9 mouse cellular contexts compared by ENCODE assay signal in genomic region chr14:55093927-55094326, GRCm38 (mm10). TPM values are rescaled to one million over a fixed set of nuclear protein-coding genes. Genes with fewer than 3 reads are reported as not detected.
DNase-seq lines count a peak whose midpoint lies in the region; ATAC-seq and TF ChIP-seq lines count a peak whose summit lies in the region.
"Had no signal": no experiment of that assay in that cellular context is flagged by ENCODE, and none has a peak within 500 bp of the region (broad histone marks: within the 10 kb centered on the region; RNA-seq: fewer than 3 reads in every experiment).

No protein-coding gene starts in this region.

- peaks cover 7% of the 10 kb centered on the region for H3K79me2 ChIP-seq in MEL (ENCODE audit: control insufficient read depth, insufficient read depth, low read length, poor library complexity)

- H3K36me3 ChIP-seq in kidney, embryonic 16.5 days (ENCODE audit: insufficient read depth, low read length), result peaks cover 3% of the 10 kb centered on the region; the same call in 1 of the 2 replicates
- peaks cover 0 to 4% of the 10 kb centered on the region in 2 experiments; a peak in 1 of 4 replicates for H3K36me3 ChIP-seq in MEL (ENCODE audit: control insufficient read depth in 1 of 2, insufficient read depth in 2 of 2, low read length in 2 of 2)
- H3K36me3 ChIP-seq in hindbrain, embryonic 14.5 days (replicated peaks; ENCODE audit: control insufficient read depth, insufficient read depth), result no peaks in the 10 kb centered on the region
- 0 out of 2 replicates have a peak, but pooled peaks cover 4% of the 10 kb centered on the region for H3K36me3 ChIP-seq in midbrain, embryonic 13.5 days

- H3K4me2 ChIP-seq in kidney, embryonic 16.5 days (replicated peaks; ENCODE audit: low read depth, low read length), result peak overlapping the region; percentile 65
- peak overlapping the region; percentile 64; the same call in 1 of the 2 replicates for H3K4me2 ChIP-seq in hindbrain, embryonic 14.5 days (replicated peaks)
- peak overlapping the region; percentile 76 for H3K4me2 ChIP-seq in midbrain, embryonic 13.5 days (replicated peaks)

- H3K9me3 ChIP-seq in kidney, embryonic 16.5 days (ENCODE audit: low read length), result no peaks in the 10 kb centered on the region
- no peaks in the 10 kb centered on the region for H3K9me3 ChIP-seq in MEL (replicated peaks; ENCODE audit: insufficient read depth, low read length)
- no peaks in the 10 kb centered on the region for H3K9me3 ChIP-seq in hindbrain, embryonic 14.5 days (ENCODE audit: control insufficient read depth, low read length)
- no peaks in the 10 kb centered on the region for H3K9me3 ChIP-seq in midbrain, embryonic 13.5 days

- peaks cover 28% of the 10 kb centered on the region for H3K4me1 ChIP-seq in kidney, embryonic 16.5 days (ENCODE audit: insufficient read depth, low read length)
- peaks cover 0 to 12% of the 10 kb centered on the region in 2 experiments; a peak in 3 of 4 replicates for H3K4me1 ChIP-seq in MEL (ENCODE audit: control insufficient read depth in 1 of 2, insufficient read depth in 2 of 2, low read length in 2 of 2)
- H3K4me1 ChIP-seq in hindbrain, embryonic 14.5 days (replicated peaks; ENCODE audit: control insufficient read depth, insufficient read depth, low read length), result peaks cover 42% of the 10 kb centered on the region
- peaks cover 62% of the 10 kb centered on the region for H3K4me1 ChIP-seq in midbrain, embryonic 13.5 days (replicated peaks)
- peaks cover 25% of the 10 kb centered on the region for H3K4me1 ChIP-seq in cerebellum, adult 2 months (ENCODE audit: control insufficient read depth, insufficient read depth, low read length)

- no peak for ATAC-seq in kidney, embryonic 16.5 days (ENCODE audit: low FRiP score, low TSS enrichment)
- no peak for ATAC-seq in hindbrain, embryonic 14.5 days (ENCODE audit: low FRiP score)
- no peak for ATAC-seq in midbrain, embryonic 13.5 days

- no peak for TF ChIP-seq EP300 in MEL (IDR thresholded peaks at IDR 0.05; ENCODE audit: low read depth in 1 of 2, low read length in 2 of 2)

- H3K27ac ChIP-seq in kidney, embryonic 16.5 days (ENCODE audit: low read length), result no peak overlapping the region
- H3K27ac ChIP-seq in MEL (ENCODE audit: control insufficient read depth, low read depth, low read length), result no peak overlapping the region
- no peak overlapping the region for H3K27ac ChIP-seq in hindbrain, embryonic 14.5 days
- no peak overlapping the region for H3K27ac ChIP-seq in midbrain, embryonic 13.5 days
- H3K27ac ChIP-seq in cerebellum, adult 2 months (ENCODE audit: insufficient read depth, low read length), result no peak overlapping the region

- TF ChIP-seq RAD21 in MEL (IDR thresholded peaks at IDR 0.05; ENCODE audit: low read depth, low read length), result peak; percentile 43

- DNase-seq in kidney, postnatal 4 days, result no peak
- peak; percentile 82 for DNase-seq in MEL (ENCODE audit: low read depth, low spot score)
- no peak for DNase-seq in hindbrain, embryonic 14.5 days (ENCODE audit: low spot score)
- DNase-seq in ovary, postnatal 10 days (ENCODE audit: low spot score), result no peak
- no peak for DNase-seq in cerebellum, adult 2 months
- DNase-seq in natural killer cell, adult 2 months (ENCODE audit: low spot score in 2 of 2), result no peak
- DNase-seq: right cerebral cortex, postnatal 4 days had no signal

- no peak overlapping the region for H3K4me3 ChIP-seq in kidney, embryonic 16.5 days (ENCODE audit: low read length)
- H3K4me3 ChIP-seq in MEL (ENCODE audit: control insufficient read depth in 1 of 2, insufficient read depth in 1 of 2, low read depth in 2 of 2, low read length in 2 of 2), result peak overlapping the region; percentile 87 to 93
- no peak overlapping the region for H3K4me3 ChIP-seq in hindbrain, embryonic 14.5 days (replicated peaks; ENCODE audit: low read length)
- no peak overlapping the region for H3K4me3 ChIP-seq in midbrain, embryonic 13.5 days (replicated peaks)
- no peak overlapping the region for H3K4me3 ChIP-seq in cerebellum, adult 2 months (replicated peaks; ENCODE audit: insufficient read depth, low read depth, low read length)

- 45% methylated on average over 6 of the region's 6 CpGs for WGBS in kidney, embryonic 16.5 days
- WGBS in hindbrain, embryonic 14.5 days, result 44% methylated on average over 6 of the region's 6 CpGs
- WGBS in midbrain, embryonic 13.5 days, result 41% methylated on average over 6 of the region's 6 CpGs
- 49% methylated on average over 6 of the region's 6 CpGs for WGBS in cerebellum, adult 2 months

- H3K27me3 ChIP-seq in kidney, embryonic 16.5 days (ENCODE audit: insufficient read depth, low read length), result no peaks in the 10 kb centered on the region
- H3K27me3 ChIP-seq in MEL (ENCODE audit: control insufficient read depth in 1 of 2, insufficient read depth in 2 of 2, low read length in 2 of 2), result no peaks in the 10 kb centered on the region
- H3K27me3 ChIP-seq in hindbrain, embryonic 14.5 days (ENCODE audit: control insufficient read depth, insufficient read depth, low read length), result no peaks in the 10 kb centered on the region
- H3K27me3 ChIP-seq in midbrain, embryonic 13.5 days, result 0 out of 2 replicates have a peak, but pooled peaks cover 4% of the 10 kb centered on the region
- no peaks in the 10 kb centered on the region for H3K27me3 ChIP-seq in cerebellum, adult 2 months (ENCODE audit: control insufficient read depth, insufficient read depth, low read length)

- TF ChIP-seq CTCF in MEL (IDR thresholded peaks at IDR 0.05 in 2 of 3, conservative IDR thresholded peaks at IDR 0.05 in 1 of 3; ENCODE audit: control insufficient read depth in 1 of 3, insufficient read depth in 1 of 3, low read depth in 2 of 3, low read length in 3 of 3, poor library complexity in 1 of 3, severe bottlenecking in 1 of 3), result peak; percentile 41 to 72 (median 65)
- TF ChIP-seq CTCF in cerebellum, adult 2 months (IDR thresholded peaks at IDR 0.05; ENCODE audit: borderline replicate concordance, insufficient read depth, low read depth, low read length), result no peak

- no peak overlapping the region for H3K9ac ChIP-seq in kidney, embryonic 16.5 days (replicated peaks; ENCODE audit: low read length)
- H3K9ac ChIP-seq in MEL (ENCODE audit: control insufficient read depth, low read depth, low read length, poor library complexity, severe bottlenecking), result no peak overlapping the region
- no peak overlapping the region for H3K9ac ChIP-seq in hindbrain, embryonic 14.5 days
- no peak overlapping the region for H3K9ac ChIP-seq in midbrain, embryonic 13.5 days (replicated peaks)

- no peak for TF ChIP-seq POLR2A in MEL (IDR thresholded peaks at IDR 0.05; ENCODE audit: control insufficient read depth in 1 of 2, insufficient read depth in 1 of 2, low read depth in 1 of 2, low read length in 2 of 2, poor library complexity in 1 of 2)
- no peak for TF ChIP-seq POLR2A in cerebellum, adult 2 months (IDR thresholded peaks at IDR 0.05; ENCODE audit: borderline replicate concordance, insufficient read depth, low read length)

TF ChIP-seq in MEL, 35 proteins besides CTCF, POLR2A, EP300 and RAD21 (continues in another document):
- TF ChIP-seq MXI1 (IDR thresholded peaks at IDR 0.05; ENCODE audit: low read depth, low read length) (0 out of 2 replicates have a peak, but pooled peaks have one; percentile 28), SMC3 (IDR thresholded peaks at IDR 0.05; ENCODE audit: low read depth, low read length) (peak; percentile 28; the same call in 1 of the 2 replicates), RCOR1 (IDR thresholded peaks at IDR 0.05; ENCODE audit: low read depth, low read length) (no peak), HCFC1 (IDR thresholded peaks at IDR 0.05; ENCODE audit: low read depth, low read length) (peak; percentile 59; the same call in 1 of the 2 replicates), MYC (IDR thresholded peaks at IDR 0.05; ENCODE audit: low read depth, low read length) (no peak)

RNA-seq across cellular contexts. Expression of gene Thtpa, which starts 0.7 kb away (rescaled TPM):
- polyA plus RNA-seq in kidney, embryonic 16.5 days (2015; fragmentation: Nextera tagmentation; extraction: Ambion mirVana), result 27.1 and 28.9 TPM in 2 replicates
- 8.7 and 9.0 TPM in 2 replicates for total RNA-seq in MEL (2012; rRNA removed)
- 10 to 100 TPM in 1 of 2 experiments, not detected in 1; 13.2 TPM for polyA plus RNA-seq in MEL (2012; ENCODE audit: insufficient read depth in 1 of 2, insufficient read length in 2 of 2, low read depth in 1 of 2, low replicate concordance in 2 of 2, missing spikeins in 1 of 2)
- polyA plus RNA-seq in hindbrain, embryonic 14.5 days (2014; fragmentation: Nextera tagmentation; extraction: Ambion mirVana), result 30.4 and 30.7 TPM in 2 replicates
- 32.1 and 35.0 TPM in 2 replicates for polyA plus RNA-seq in midbrain, embryonic 13.5 days (2015; fragmentation: Nextera tagmentation; extraction: Ambion mirVana)
- polyA plus RNA-seq in cerebellum, adult 2 months (2012; rRNA removed), result 12.8 and 13.8 TPM in 2 replicates

RNA-seq across cellular contexts. Expression of gene Zfhx2, which starts 1.8 kb away (rescaled TPM):
- polyA plus RNA-seq in kidney, embryonic 16.5 days (2015; fragmentation: Nextera tagmentation; extraction: Ambion mirVana), result 4.3 and 6.0 TPM in 2 replicates
- 0.42 TPM in 2 replicates for total RNA-seq in MEL (2012; rRNA removed)
- 1 to 10 TPM in 1 of 2 experiments, not detected in 1; 3.2 TPM for polyA plus RNA-seq in MEL (2012; ENCODE audit: insufficient read depth in 1 of 2, insufficient read length in 2 of 2, low read depth in 1 of 2, low replicate concordance in 2 of 2, missing spikeins in 1 of 2)
- 17.8 and 21.5 TPM in 2 replicates for polyA plus RNA-seq in hindbrain, embryonic 14.5 days (2014; fragmentation: Nextera tagmentation; extraction: Ambion mirVana)
- polyA plus RNA-seq in midbrain, embryonic 13.5 days (2015; fragmentation: Nextera tagmentation; extraction: Ambion mirVana), result 35.5 and 39.9 TPM in 2 replicates
- 10.7 and 11.0 TPM in 2 replicates for polyA plus RNA-seq in cerebellum, adult 2 months (2012; rRNA removed)

RNA-seq across cellular contexts. Expression of gene Ap1g2, which starts 12.5 kb away (rescaled TPM):
- polyA plus RNA-seq in kidney, embryonic 16.5 days (2015; fragmentation: Nextera tagmentation; extraction: Ambion mirVana), result 23.2 and 23.3 TPM in 2 replicates
- total RNA-seq in MEL (2012; rRNA removed), result 12.5 and 12.6 TPM in 2 replicates
- 10 to 100 TPM in 1 of 2 experiments, not detected in 1; 47.9 TPM for polyA plus RNA-seq in MEL (2012; ENCODE audit: insufficient read depth in 1 of 2, insufficient read length in 2 of 2, low read depth in 1 of 2, low replicate concordance in 2 of 2, missing spikeins in 1 of 2)
- polyA plus RNA-seq in hindbrain, embryonic 14.5 days (2014; fragmentation: Nextera tagmentation; extraction: Ambion mirVana), result 6.3 and 8.6 TPM in 2 replicates
- 7.9 and 8.2 TPM in 2 replicates for polyA plus RNA-seq in midbrain, embryonic 13.5 days (2015; fragmentation: Nextera tagmentation; extraction: Ambion mirVana)
- polyA plus RNA-seq in cerebellum, adult 2 months (2012; rRNA removed), result 18.6 and 19.1 TPM in 2 replicates

RNA-seq across cellular contexts. Expression of gene Jph4, which starts 22.8 kb away (rescaled TPM):
- 0.45 and 0.51 TPM in 2 replicates for polyA plus RNA-seq in kidney, embryonic 16.5 days (2015; fragmentation: Nextera tagmentation; extraction: Ambion mirVana)
- total RNA-seq in MEL (2012; rRNA removed), result not detected in 2 replicates
- not detected for polyA plus RNA-seq in MEL (2012; ENCODE audit: insufficient read depth in 1 of 2, insufficient read length in 2 of 2, low read depth in 1 of 2, low replicate concordance in 2 of 2, missing spikeins in 1 of 2)
- 35.4 and 42.7 TPM in 2 replicates for polyA plus RNA-seq in hindbrain, embryonic 14.5 days (2014; fragmentation: Nextera tagmentation; extraction: Ambion mirVana)
- polyA plus RNA-seq in midbrain, embryonic 13.5 days (2015; fragmentation: Nextera tagmentation; extraction: Ambion mirVana), result 18.2 and 19.9 TPM in 2 replicates
- 204 and 227 TPM in 2 replicates for polyA plus RNA-seq in cerebellum, adult 2 months (2012; rRNA removed)

Comparison
In these comparisons a context has a peak if more than half of its experiments do, and no peak if none do; other contexts are left out.
1. H3K4me3 ChIP-seq: peak in MEL (2 of 2); none in kidney, embryonic 16.5 days (single experiment), hindbrain, embryonic 14.5 days (single experiment), midbrain, embryonic 13.5 days (single experiment) and cerebellum, adult 2 months (single experiment).
2. Peak in every context shown above with its lines, with median percentiles within 50 percentile points of each other: H3K4me2 ChIP-seq.